Mouse (Mus musculus) left cerebral cortex, adult 8-10 months (tissue): Measurements from ENCODE around the gene Gm42715. TPM values are rescaled to one million over a fixed set of nuclear protein-coding genes. Genes with fewer than 3 reads are reported as not detected.

Source experiments
- microRNA-seq, 2 experiments: library from miRNA; unstranded; fragments of <30 nt; microRNA quantifications; one replicate each; pipeline ENCODE4 v1.2.0; 2022
- total RNA-seq, 4 experiments: library from RNA; stranded (reverse); gene quantifications; 2 replicates each; pipeline ENCODE4 v1.2.4; 2022

The Gm42715 gene
- total RNA-seq, 4 experiments from 2014 or later: 11.1 to 12.3 (median 11.5) TPM

Small RNAs within 50 kb of the gene (microRNA-seq; reads per million reads assigned to microRNA genes)
- gene Gm47278 (0 reads per million in 2 experiments), gene Mir7060 (0 to 1.3 reads per million in 2 experiments)

Other genes with a start within 250 kb of the Gm42715 start
- gene Sephs2, start 245.5 kb upstream of the Gm42715 start, total RNA-seq: 10 to 100 TPM; 36.1 to 40.8 (median 38.1) TPM
- under 1 TPM; 0.44 to 0.91 (median 0.83) TPM for gene Itgal, start 223.3 kb upstream of the Gm42715 start, total RNA-seq
- gene Zfp768, start 174.0 kb upstream of the Gm42715 start, total RNA-seq: 10 to 100 TPM; 14.1 to 15.7 (median 15.2) TPM
- gene Zfp747, start 143.5 kb upstream of the Gm42715 start, total RNA-seq: 1 to 10 TPM; 6.6 to 8.8 (median 8.1) TPM
- 1 to 10 TPM; 3.1 to 5.3 (median 4.2) TPM for gene 9130019O22Rik, start 132.4 kb upstream of the Gm42715 start, total RNA-seq
- gene E430018J23Rik, start 126.0 kb upstream of the Gm42715 start, total RNA-seq: 10 to 100 TPM in 1 of 4 experiments, 1 to 10 TPM in 3; 6.5 to 10.3 (median 8.0) TPM
- gene Zfp764, start 112.8 kb upstream of the Gm42715 start, total RNA-seq: 1 to 10 TPM; 6.1 to 6.7 (median 6.6) TPM
- 10 to 100 TPM; 13.3 to 18.0 (median 16.5) TPM for gene Zfp688, start 97.5 kb upstream of the Gm42715 start, total RNA-seq
- gene Zfp689, start 70.4 kb upstream of the Gm42715 start, total RNA-seq: 1 to 10 TPM; 5.1 to 6.1 (median 5.9) TPM
- 10 to 100 TPM; 29.6 to 35.2 (median 30.4) TPM for gene Prr14, start 60.0 kb upstream of the Gm42715 start, total RNA-seq
- gene Fbrs, start 40.4 kb upstream of the Gm42715 start, total RNA-seq: 10 to 100 TPM; 47.1 to 55.2 (median 51.7) TPM
- 100 to 1,000 TPM; 112 to 117 (median 115) TPM for gene Srcap, start 7.6 kb upstream of the Gm42715 start, total RNA-seq
- gene Tmem265, start 41.8 kb downstream of the Gm42715 start, total RNA-seq: 1 to 10 TPM in 2 of 4 experiments, under 1 TPM in 1, not detected in 1; 1.00 to 1.3 (median 1.0) TPM
- 10 to 100 TPM; 74.2 to 85.4 (median 81.9) TPM for gene Phkg2, start 53.8 kb downstream of the Gm42715 start, total RNA-seq
- gene Ccdc189, start 69.0 kb downstream of the Gm42715 start, total RNA-seq: 10 to 100 TPM in 2 of 4 experiments, 1 to 10 TPM in 2; 7.4 to 10.5 (median 10.0) TPM
- 10 to 100 TPM; 57.1 to 68.5 (median 67.5) TPM for gene Rnf40, start 69.2 kb downstream of the Gm42715 start, total RNA-seq
- 10 to 100 TPM; 19.3 to 29.3 (median 21.9) TPM for gene Zfp629, start 96.2 kb downstream of the Gm42715 start, total RNA-seq
- 10 to 100 TPM; 31.4 to 49.5 (median 43.6) TPM for gene Bcl7c, start 189.3 kb downstream of the Gm42715 start, total RNA-seq
- 1 to 10 TPM; 3.1 to 6.9 (median 4.2) TPM for gene Ctf1, start 193.2 kb downstream of the Gm42715 start, total RNA-seq
- not detected for gene Ctf2, start 212.6 kb downstream of the Gm42715 start, total RNA-seq
- gene Fbxl19, start 225.0 kb downstream of the Gm42715 start, total RNA-seq: 10 to 100 TPM; 59.3 to 68.5 (median 63.5) TPM